Mouse (Mus musculus) heart, adult 2 months (tissue): Measurements from ENCODE around the gene Mrps35. TPM values are rescaled to one million over a fixed set of nuclear protein-coding genes. Genes with fewer than 3 reads are reported as not detected.

Source experiments
- DNase-seq, 2 experiments: peaks; one replicate each; pipeline ENCODE4 v3.0.0; 2021
- H3K27ac ChIP-seq: fragments of 200-600 bp; 2 replicates; pipeline ENCODE4 v1.8.1; 2022
- H3K27me3 ChIP-seq: fragments of 200-500 bp; 2 replicates; pipeline ENCODE4 v1.6.1; 2012; ENCODE audit warnings: mild to moderate bottlenecking, low read length, inconsistent platforms, mixed read lengths; ENCODE audit not compliant: control insufficient read depth, insufficient read depth
- H3K36me3 ChIP-seq: fragments of 200-500 bp; 2 replicates; pipeline ENCODE4 v1.6.1; 2012; ENCODE audit warnings: low read length, inconsistent platforms; ENCODE audit not compliant: control insufficient read depth, insufficient read depth
- H3K4me1 ChIP-seq: fragments of 200-500 bp; 2 replicates; pipeline ENCODE4 v1.6.1; 2011; ENCODE audit warnings: low read length; ENCODE audit not compliant: control insufficient read depth, insufficient read depth
- H3K4me3 ChIP-seq: fragments of 200-600 bp; 2 replicates; pipeline ENCODE4 v1.8.1; 2022
- H3K79me2 ChIP-seq: fragments of 200-500 bp; replicated peaks from 2 replicates; pipeline ENCODE4 v1.6.1; 2012; ENCODE audit warnings: mild to moderate bottlenecking, inconsistent platforms, low read length, moderate library complexity, mixed read lengths; ENCODE audit not compliant: control insufficient read depth, insufficient read depth
- H3K9ac ChIP-seq: fragments of 200-500 bp; 2 replicates; pipeline ENCODE4 v1.6.1; 2012; ENCODE audit warnings: low read depth, mild to moderate bottlenecking, control low read depth, inconsistent platforms, low read length, mixed read lengths
- CTCF ChIP-seq: fragments of 200-600 bp; IDR thresholded peaks from 2 replicates; pipeline ENCODE4 v1.8.1; 2022; ENCODE audit warnings: antibody characterized with exemption, mild to moderate bottlenecking, moderate library complexity
- EP300 ChIP-seq: fragments of 200-500 bp; IDR thresholded peaks from 2 replicates; pipeline ENCODE4 v1.6.1; 2011; ENCODE audit warnings: low read depth, low read length, control low read depth; ENCODE audit not compliant: insufficient read depth
- POLR2A ChIP-seq: fragments of 200-500 bp; IDR thresholded peaks from 2 replicates; pipeline ENCODE4 v1.6.1; 2011; ENCODE audit warnings: mild to moderate bottlenecking, low read depth, low read length, control low read depth; ENCODE audit not compliant: insufficient read depth
- WGBS: fragments of 180-500 bp; shearing (Covaris S2); methylation state at CpG from one replicate; pipeline ENCODE4 v1.1.7; 2018; 5-methylcytosine and 5-hydroxymethylcytosine counted together
- intact Hi-C: fragments of 180-260 bp; cut with DNase I; formaldehyde crosslinking; loops from one replicate; pipeline ENCODE4 v1.15.1; 2025
- polyA plus RNA-seq: library from polyadenylated mRNA; depleted of rRNA; stranded (reverse); fragments of >200 nt; gene quantifications from 2 replicates; pipeline ENCODE4 v1.2.3, GENCODE M21; 2012
- total RNA-seq, 2 experiments: library from RNA; stranded (reverse); gene quantifications; 2 replicates each; pipeline ENCODE4 v1.2.3; 2021

Mrps35 gene
- total and polyA plus RNA-seq, 3 experiments = 28.7 to 170 (median 168) TPM

DNA sequence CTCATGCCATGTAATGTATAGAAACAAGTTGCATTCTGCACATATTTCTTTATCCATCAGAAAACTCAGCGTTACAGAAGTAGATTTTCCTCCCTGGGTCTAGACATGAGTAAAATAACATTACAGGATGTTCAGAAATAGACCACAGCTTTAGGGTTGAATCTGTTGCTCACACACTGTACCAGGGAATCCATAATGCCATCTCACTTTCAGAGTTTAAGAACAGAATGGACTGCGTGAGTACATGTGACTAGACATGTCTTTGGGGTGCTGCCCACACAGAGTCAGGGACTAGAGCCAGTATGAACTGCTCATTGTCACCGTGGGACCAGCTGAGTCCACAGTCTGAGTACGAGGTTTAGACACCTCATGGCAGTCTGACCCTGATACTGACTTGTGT, 43.9 kb upstream of the Mrps35 start:
- H3K4me3 ChIP-seq = no peak overlapping the region
- H3K36me3 ChIP-seq = peaks cover 3% of the 10 kb centered on the region; the same call in 1 of the 2 replicates
- no peaks in the 10 kb centered on the region for H3K4me1 ChIP-seq
- no peak overlapping the region for H3K27ac ChIP-seq
- no peak for DNase-seq
- WGBS = 86% methylated on average over 4 of the region's 4 CpGs
- no peaks in the 10 kb centered on the region for H3K79me2 ChIP-seq
- no peaks in the 10 kb centered on the region for H3K27me3 ChIP-seq
- no peak for TF ChIP-seq EP300
- no peak for TF ChIP-seq POLR2A
- no peak for TF ChIP-seq CTCF
- intact Hi-C loops = loop anchor here (10.0 kb wide), 1 partner anchor 344 kb away; no protein-coding TSS in a partner anchor
- H3K9ac ChIP-seq = no peak overlapping the region

DNA sequence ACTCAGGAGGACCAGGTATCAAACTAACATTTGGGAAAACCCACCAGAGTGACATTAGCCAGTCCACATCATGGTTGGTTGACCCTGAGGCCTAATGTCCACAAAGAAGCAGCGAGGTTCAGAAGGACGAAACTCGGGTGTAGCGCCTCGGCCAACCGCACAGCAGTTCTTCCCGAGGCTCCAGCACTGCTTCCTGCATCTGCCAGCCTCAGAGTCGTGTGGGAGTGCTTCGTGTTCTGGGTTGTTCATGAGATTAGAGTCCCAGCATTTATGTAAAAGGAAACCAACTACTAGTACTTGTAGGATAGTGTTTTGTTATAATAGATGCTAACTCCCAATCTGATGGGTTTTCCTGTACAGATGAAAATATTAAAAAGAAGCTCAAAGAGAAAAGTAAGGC, 43.3 kb upstream of the Mrps35 start:
- H3K79me2 ChIP-seq = no peaks in the 10 kb centered on the region
- DNase-seq = no peak
- H3K4me3 ChIP-seq = no peak overlapping the region
- WGBS = 82% methylated on average over 9 of the region's 9 CpGs
- H3K9ac ChIP-seq = no peak overlapping the region
- no peak overlapping the region for H3K27ac ChIP-seq
- H3K27me3 ChIP-seq = no peaks in the 10 kb centered on the region
- H3K4me1 ChIP-seq = no peaks in the 10 kb centered on the region
- intact Hi-C loops = loop anchor here (10.0 kb wide), 1 partner anchor 345 kb away; no protein-coding TSS in a partner anchor
- TF ChIP-seq EP300 (no peak), POLR2A (no peak)
- peaks cover 3% of the 10 kb centered on the region; the same call in 1 of the 2 replicates for H3K36me3 ChIP-seq

DNA sequence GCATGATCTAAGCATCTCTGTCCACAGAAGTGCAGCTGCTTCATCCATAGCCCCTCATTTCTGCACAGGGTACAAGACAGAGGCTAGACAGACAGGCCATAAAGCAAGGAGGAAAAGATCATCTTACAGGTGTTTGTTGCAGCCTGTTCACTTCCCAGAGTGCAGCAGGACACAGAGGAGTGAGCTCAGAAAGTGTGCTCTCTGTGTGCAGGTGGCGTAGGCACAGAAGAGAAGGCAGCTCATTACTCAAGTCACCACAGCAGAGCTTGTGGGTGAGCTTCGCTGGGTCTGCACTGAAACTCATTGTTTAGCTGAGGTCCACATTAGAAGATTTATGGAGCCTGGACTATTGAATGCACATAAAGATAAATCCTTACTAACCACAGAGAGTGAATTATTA, 42.8 kb upstream of the Mrps35 start:
- H3K9ac ChIP-seq = no peak overlapping the region
- no peak overlapping the region for H3K27ac ChIP-seq
- WGBS = 93% methylated on average over 2 of the region's 2 CpGs
- intact Hi-C loops = loop anchor here (10.0 kb wide), 2 partner anchors 345 to 955 kb away; no protein-coding TSS in a partner anchor
- no peak for DNase-seq
- no peaks in the 10 kb centered on the region; the same call in 1 of the 2 replicates for H3K36me3 ChIP-seq
- no peak for TF ChIP-seq EP300
- TF ChIP-seq CTCF = no peak
- no peak for TF ChIP-seq POLR2A
- no peak overlapping the region for H3K4me3 ChIP-seq
- no peaks in the 10 kb centered on the region for H3K79me2 ChIP-seq
- H3K27me3 ChIP-seq = no peaks in the 10 kb centered on the region
- H3K4me1 ChIP-seq = no peaks in the 10 kb centered on the region

DNA sequence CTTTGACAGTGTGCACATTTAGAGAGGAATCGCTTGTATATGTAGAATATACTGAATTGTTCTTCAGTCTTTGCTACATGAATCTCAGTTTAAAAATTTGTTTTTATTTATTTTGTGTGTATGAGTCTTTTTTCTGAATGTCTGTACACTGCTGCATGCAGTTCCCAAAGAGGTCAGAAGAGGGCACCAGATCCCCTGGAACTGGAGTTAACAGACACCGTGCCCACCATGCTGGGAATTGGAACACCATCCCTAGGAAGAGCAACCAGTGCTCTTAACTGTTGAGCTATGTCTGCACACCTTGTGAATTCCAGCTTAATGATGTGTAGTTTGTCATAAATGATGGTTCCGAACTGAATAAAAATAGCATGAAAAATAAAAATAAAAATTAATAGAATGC, 34.4 kb upstream of the Mrps35 start:
- Histone ChIP-seq H3K4me3 (no peak overlapping the region), H3K27me3 (no peaks in the 10 kb centered on the region), H3K79me2 (no peaks in the 10 kb centered on the region), H3K36me3 (no peaks in the 10 kb centered on the region; the same call in 1 of the 2 replicates), H3K9ac (no peak overlapping the region), H3K4me1 (0 out of 2 replicates have a peak, but pooled peaks cover 1% of the 10 kb centered on the region), H3K27ac (no peak overlapping the region)
- WGBS = 68% methylated on average over 3 of the region's 3 CpGs
- peak; percentile 88 for TF ChIP-seq CTCF
- TF ChIP-seq EP300 = no peak
- intact Hi-C loops = loop anchor here (2.0 to 10.0 kb wide), 3 partner anchors 109 to 947 kb away; no protein-coding TSS in a partner anchor
- peak in 1 of 2 experiments; percentile 61 for DNase-seq

DNA sequence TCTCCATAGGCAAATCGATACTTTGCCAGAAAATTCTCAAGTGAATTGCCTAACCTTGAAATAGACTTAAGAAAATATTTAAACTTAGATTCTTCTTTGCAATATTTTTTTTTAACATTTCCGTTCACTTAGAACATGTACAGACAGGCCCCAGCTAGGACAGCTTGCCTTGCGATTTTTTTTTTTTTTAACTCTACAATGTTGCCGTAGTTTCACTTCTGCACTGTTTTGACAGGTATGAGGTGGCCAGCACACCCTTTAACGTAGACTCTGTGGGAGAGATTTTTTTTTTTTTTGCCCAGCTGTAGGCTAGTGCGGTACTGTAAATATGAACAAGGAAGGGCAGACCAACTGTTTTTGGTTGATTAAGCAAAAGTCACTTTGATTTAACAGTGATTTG, 32.2 kb upstream of the Mrps35 start:
- no peak for DNase-seq
- intact Hi-C loops = loop anchor here (5.0 to 10.0 kb wide), 2 partner anchors 92 to 804 kb away; no protein-coding TSS in a partner anchor
- no peak overlapping the region for H3K27ac ChIP-seq
- no peak for TF ChIP-seq EP300
- 78% methylated on average over 6 of the region's 6 CpGs for WGBS
- 0 out of 2 replicates have a peak, but pooled peaks cover 1% of the 10 kb centered on the region for H3K4me1 ChIP-seq
- no peaks in the 10 kb centered on the region for H3K27me3 ChIP-seq
- H3K4me3 ChIP-seq = no peak overlapping the region
- H3K9ac ChIP-seq = no peak overlapping the region
- no peaks in the 10 kb centered on the region for H3K79me2 ChIP-seq
- no peaks in the 10 kb centered on the region; the same call in 1 of the 2 replicates for H3K36me3 ChIP-seq

DNA sequence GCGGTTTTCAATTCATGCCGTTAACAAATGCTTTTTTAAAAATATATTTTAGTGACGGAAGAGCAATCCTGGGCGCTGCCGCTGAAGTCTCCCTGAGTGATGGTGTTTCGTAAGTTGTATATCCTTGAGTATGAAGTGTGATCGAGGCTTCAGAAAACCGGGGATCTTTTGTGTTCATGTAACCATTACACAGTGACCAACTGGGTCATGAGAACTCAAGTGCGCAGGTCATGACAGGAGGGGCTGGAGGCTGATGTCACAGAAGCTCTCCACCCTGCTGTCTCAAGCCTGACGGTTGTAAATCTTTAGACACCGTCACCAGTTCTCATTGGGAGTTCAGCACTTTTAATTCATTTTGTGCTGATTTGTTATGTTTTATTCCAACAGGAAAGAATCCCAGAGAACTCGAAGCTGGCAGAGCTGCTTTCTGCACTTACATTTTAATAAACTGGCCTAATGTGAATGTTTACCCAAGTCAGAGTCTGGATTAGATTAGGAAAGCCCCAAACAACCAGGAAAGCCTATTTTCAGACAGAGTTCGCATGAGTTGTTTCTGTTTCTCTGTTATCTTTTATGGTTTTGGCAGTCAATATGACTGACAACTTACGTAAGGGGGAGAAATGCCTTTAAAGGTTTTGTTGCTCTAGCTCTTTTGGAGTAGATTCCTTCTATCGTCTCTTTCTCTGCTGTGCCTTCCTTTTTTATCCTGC, 31.6 kb upstream of the Mrps35 start:
- Histone ChIP-seq H3K9ac (no peak overlapping the region), H3K4me1 (0 out of 2 replicates have a peak, but pooled peaks cover 1% of the 10 kb centered on the region), H3K36me3 (no peaks in the 10 kb centered on the region; the same call in 1 of the 2 replicates), H3K4me3 (no peak overlapping the region), H3K79me2 (no peaks in the 10 kb centered on the region), H3K27me3 (no peaks in the 10 kb centered on the region), H3K27ac (peak overlapping the region; percentile 51)
- TF ChIP-seq EP300 (no peak), CTCF (no peak), POLR2A (no peak)
- DNase-seq = no peak
- 81% methylated on average over 15 of the region's 15 CpGs for WGBS
- intact Hi-C loops = loop anchor here (5.0 to 10.0 kb wide), 2 partner anchors 91 to 804 kb away; no protein-coding TSS in a partner anchor
